Comparison of ENCODE assay signal across 15 mouse cellular contexts in genomic region chr6:92663433-92663832, GRCm38 (mm10). TPM values are rescaled to one million over a fixed set of nuclear protein-coding genes. Genes with fewer than 3 reads are reported as not detected.
DNase-seq lines count a peak whose midpoint lies in the region; ATAC-seq and TF ChIP-seq lines count a peak whose summit lies in the region.
"Had no signal": no experiment of that assay in that cellular context is flagged by ENCODE, and none has a peak within 500 bp of the region (broad histone marks: within the 10 kb centered on the region; RNA-seq: fewer than 3 reads in every experiment).

No protein-coding gene starts in this region.

- 58% methylated on average over 4 of the region's 4 CpGs for WGBS in midbrain, postnatal 0 days
- 91% methylated on average over 4 of the region's 4 CpGs for WGBS in midbrain, embryonic 10.5 days
- 56% methylated on average over 4 of the region's 4 CpGs for WGBS in hindbrain, embryonic 16.5 days
- WGBS in olfactory bulb, adult 2 months = 23% methylated on average over 4 of the region's 4 CpGs
- WGBS in liver, embryonic 12.5 days (ENCODE audit: insufficient replicate concordance) = 48% methylated on average over 4 of the region's 4 CpGs

- no peak for ATAC-seq in midbrain, postnatal 0 days (ENCODE audit: low FRiP score)
- peak; percentile 32; the same call in 1 of the 2 replicates for ATAC-seq in hindbrain, embryonic 16.5 days
- no peak for ATAC-seq in liver, embryonic 12.5 days
- ATAC-seq: CD4-positive, CD25-positive, alpha-beta regulatory T cell, adult 4 months; inflammation-experienced regulatory T-cells, adult 6 months had no signal

- no peak for TF ChIP-seq POLR2A in olfactory bulb, adult 2 months (IDR thresholded peaks at IDR 0.05; ENCODE audit: insufficient read depth, low read depth, low read length)

- peak overlapping the region; percentile 47; the same call in 1 of the 2 replicates for H3K27ac ChIP-seq in midbrain, postnatal 0 days (ENCODE audit: low read depth, low read length)
- H3K27ac ChIP-seq in midbrain, embryonic 10.5 days (replicated peaks) = no peak overlapping the region
- H3K27ac ChIP-seq in hindbrain, embryonic 16.5 days (ENCODE audit: low read depth, low read length) = peak overlapping the region; percentile 25; the same call in 1 of the 2 replicates
- peak overlapping the region; percentile 78 for H3K27ac ChIP-seq in olfactory bulb, adult 2 months (ENCODE audit: insufficient read depth, low read depth, low read length)
- no peak overlapping the region for H3K27ac ChIP-seq in liver, embryonic 12.5 days

- H3K4me1 ChIP-seq in midbrain, postnatal 0 days (ENCODE audit: insufficient read depth, low read length) = peaks cover 12% of the 10 kb centered on the region
- peaks cover 15% of the 10 kb centered on the region for H3K4me1 ChIP-seq in midbrain, embryonic 10.5 days
- peaks cover 25% of the 10 kb centered on the region for H3K4me1 ChIP-seq in hindbrain, embryonic 16.5 days (ENCODE audit: control insufficient read depth, insufficient read depth, low read depth, low read length)
- H3K4me1 ChIP-seq in olfactory bulb, adult 2 months (ENCODE audit: control insufficient read depth, insufficient read depth, low read length) = peaks cover 20% of the 10 kb centered on the region
- H3K4me1 ChIP-seq in liver, embryonic 12.5 days = no peaks in the 10 kb centered on the region

- no peaks in the 10 kb centered on the region for H3K36me3 ChIP-seq in midbrain, postnatal 0 days (ENCODE audit: insufficient read depth, low read length)
- H3K36me3 ChIP-seq in midbrain, embryonic 10.5 days = no peaks in the 10 kb centered on the region
- H3K36me3 ChIP-seq in hindbrain, embryonic 16.5 days (ENCODE audit: control insufficient read depth, insufficient read depth, low read length) = no peaks in the 10 kb centered on the region
- H3K36me3 ChIP-seq in liver, embryonic 12.5 days = no peaks in the 10 kb centered on the region

- no peak overlapping the region for H3K9ac ChIP-seq in midbrain, postnatal 0 days (replicated peaks; ENCODE audit: low read length, poor library complexity, severe bottlenecking)
- no peak overlapping the region for H3K9ac ChIP-seq in hindbrain, embryonic 16.5 days (ENCODE audit: low read depth, low read length)
- H3K9ac ChIP-seq in liver, embryonic 12.5 days = no peak overlapping the region

- DNase-seq in layer of hippocampus, adult 11-12 months (ENCODE audit: low spot score) = peak; percentile 48
- DNase-seq in layer of hippocampus, postnatal 10 days (ENCODE audit: low spot score in 2 of 2) = no peak
- no peak for DNase-seq in midbrain, postnatal 0 days (ENCODE audit: low spot score)
- no peak for DNase-seq in midbrain, embryonic 10.5 days (ENCODE audit: low spot score)
- DNase-seq: adrenal gland, adult 8-10 months; kidney, adult 9 months; kidney, postnatal 4 days; lung, postnatal 14 days; thymus, postnatal 14 days had no signal

- H3K9me3 ChIP-seq in midbrain, postnatal 0 days (ENCODE audit: low read length) = no peaks in the 10 kb centered on the region
- no peaks in the 10 kb centered on the region for H3K9me3 ChIP-seq in midbrain, embryonic 10.5 days (replicated peaks)
- H3K9me3 ChIP-seq in hindbrain, embryonic 16.5 days (ENCODE audit: control insufficient read depth, low read length) = no peaks in the 10 kb centered on the region
- H3K9me3 ChIP-seq in liver, embryonic 12.5 days (replicated peaks) = no peaks in the 10 kb centered on the region

- H3K4me2 ChIP-seq in midbrain, postnatal 0 days (ENCODE audit: low read depth, low read length, poor library complexity, severe bottlenecking) = no peak overlapping the region
- no peak overlapping the region for H3K4me2 ChIP-seq in hindbrain, embryonic 16.5 days (ENCODE audit: low read length)
- no peak overlapping the region for H3K4me2 ChIP-seq in liver, embryonic 12.5 days

- TF ChIP-seq CTCF in midbrain, postnatal 0 days (IDR thresholded peaks at IDR 0.05) = no peak
- no peak for TF ChIP-seq CTCF in olfactory bulb, adult 2 months (IDR thresholded peaks at IDR 0.05; ENCODE audit: insufficient read depth, low read depth, low read length)

- H3K4me3 ChIP-seq in midbrain, postnatal 0 days (ENCODE audit: low read depth, low read length) = no peak overlapping the region
- H3K4me3 ChIP-seq in midbrain, embryonic 10.5 days = no peak overlapping the region
- no peak overlapping the region for H3K4me3 ChIP-seq in hindbrain, embryonic 16.5 days (ENCODE audit: low read length)
- no peak overlapping the region for H3K4me3 ChIP-seq in olfactory bulb, adult 2 months (ENCODE audit: insufficient read depth, low read depth, low read length)
- H3K4me3 ChIP-seq in liver, embryonic 12.5 days = no peak overlapping the region

- no peaks in the 10 kb centered on the region for H3K27me3 ChIP-seq in midbrain, postnatal 0 days (ENCODE audit: insufficient read depth, low read length)
- H3K27me3 ChIP-seq in midbrain, embryonic 10.5 days (ENCODE audit: low read depth, poor library complexity, severe bottlenecking) = no peaks in the 10 kb centered on the region
- no peaks in the 10 kb centered on the region for H3K27me3 ChIP-seq in hindbrain, embryonic 16.5 days (replicated peaks; ENCODE audit: control insufficient read depth, insufficient read depth, low read length)
- no peaks in the 10 kb centered on the region for H3K27me3 ChIP-seq in liver, embryonic 12.5 days (replicated peaks)

RNA-seq across cellular contexts. Expression of gene Prickle2, which starts 42.5 kb away (rescaled TPM):
- total RNA-seq in layer of hippocampus, postnatal 10 days (2021) = 100 to 1,000 TPM; 118 to 121 TPM
- total RNA-seq in midbrain, postnatal 0 days (2014; rRNA removed) = 27.4 and 29.1 TPM in 2 replicates
- 9.7 and 10.9 TPM in 2 replicates for polyA plus RNA-seq in midbrain, postnatal 0 days (2015; fragmentation: Nextera tagmentation; extraction: Ambion mirVana)
- polyA plus RNA-seq in midbrain, embryonic 10.5 days (2016; fragmentation: Nextera tagmentation; extraction: Ambion mirVana) = 3.0 and 5.7 TPM in 2 replicates
- 13.6 and 16.3 TPM in 2 replicates for polyA plus RNA-seq in hindbrain, embryonic 16.5 days (2015; fragmentation: Nextera tagmentation; extraction: Ambion mirVana)
- polyA plus RNA-seq in olfactory bulb, adult 2 months (2012; ENCODE audit: insufficient read depth, insufficient read length, low replicate concordance, missing spikeins) = 72.0 TPM in 1 of 2 replicates, not detected in the other
- 0.51 and 0.56 TPM in 2 replicates for polyA plus RNA-seq in liver, embryonic 12.5 days (2016; fragmentation: Nextera tagmentation; extraction: Ambion mirVana)
- total RNA-seq: MEL had no signal
- polyA plus RNA-seq: inflammation-experienced regulatory T-cells, adult 6 months had no signal

Comparison
In these comparisons a context has a peak if more than half of its experiments do, and no peak if none do; other contexts are left out.
1. H3K27ac ChIP-seq: peak in midbrain, postnatal 0 days (single experiment), hindbrain, embryonic 16.5 days (single experiment) and olfactory bulb, adult 2 months (single experiment); none in midbrain, embryonic 10.5 days (single experiment) and liver, embryonic 12.5 days (single experiment).